Mouse (Mus musculus): Measurements from ENCODE around the gene Ldb3.

DNA sequence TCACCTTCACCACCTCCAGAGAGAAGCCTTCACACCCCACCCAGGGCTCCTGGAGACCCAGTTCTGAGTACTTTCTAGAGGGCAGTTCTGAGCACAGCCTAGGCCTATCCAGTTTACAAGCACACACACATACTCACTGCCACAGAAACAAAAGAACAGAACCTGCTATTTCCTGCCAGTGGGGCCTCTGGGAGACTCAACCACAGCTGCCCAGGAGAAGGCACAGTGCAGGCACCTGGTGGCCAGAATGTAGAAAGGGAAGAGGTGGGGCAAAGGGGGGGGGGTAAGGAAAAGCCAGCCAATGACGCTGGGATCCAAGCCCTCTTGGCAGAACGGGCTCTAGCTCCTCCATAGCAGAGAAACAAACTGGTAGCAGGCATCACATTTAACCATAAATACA is 26.1 kb downstream of the Ldb3 start:
- TF ChIP-seq POLR2A (IDR thresholded peaks at IDR 0.05; ENCODE audit: borderline replicate concordance, extremely low read depth, insufficient read depth, insufficient read length, poor library complexity, severe bottlenecking) (no peak), CTCF (IDR thresholded peaks at IDR 0.05; ENCODE audit: borderline replicate concordance, extremely low read depth, insufficient read depth, insufficient read length) (no peak)

Measured in brain, embryonic 14.5 days (tissue).